In the genomic region with DNA sequence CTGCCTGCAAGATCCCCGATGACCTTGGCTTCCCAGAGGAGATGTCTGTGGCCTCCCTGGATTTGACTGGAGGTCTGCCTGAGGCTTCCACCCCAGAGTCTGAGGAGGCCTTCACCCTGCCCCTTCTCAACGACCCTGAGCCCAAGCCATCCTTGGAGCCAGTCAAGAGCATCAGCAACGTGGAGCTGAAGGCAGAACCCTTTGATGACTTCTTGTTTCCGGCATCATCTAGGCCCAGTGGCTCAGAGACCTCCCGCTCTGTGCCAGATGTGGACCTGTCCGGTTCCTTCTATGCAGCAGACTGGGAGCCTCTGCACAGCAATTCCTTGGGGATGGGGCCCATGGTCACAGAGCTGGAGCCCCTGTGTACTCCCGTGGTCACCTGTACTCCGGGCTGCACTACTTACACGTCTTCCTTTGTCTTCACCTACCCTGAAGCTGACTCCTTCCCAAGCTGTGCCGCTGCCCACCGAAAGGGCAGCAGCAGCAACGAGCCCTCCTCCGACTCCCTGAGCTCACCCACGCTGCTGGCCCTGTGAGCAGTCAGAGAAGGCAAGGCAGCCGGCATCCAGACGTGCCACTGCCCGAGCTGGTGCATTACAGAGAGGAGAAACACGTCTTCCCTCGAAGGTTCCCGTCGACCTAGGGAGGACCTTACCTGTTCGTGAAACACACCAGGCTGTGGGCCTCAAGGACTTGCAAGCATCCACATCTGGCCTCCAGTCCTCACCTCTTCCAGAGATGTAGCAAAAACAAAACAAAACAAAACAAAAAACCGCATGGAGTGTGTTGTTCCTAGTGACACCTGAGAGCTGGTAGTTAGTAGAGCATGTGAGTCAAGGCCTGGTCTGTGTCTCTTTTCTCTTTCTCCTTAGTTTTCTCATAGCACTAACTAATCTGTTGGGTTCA, we compare ENCODE assay signal across 11 mouse cellular contexts. TPM values are rescaled to one million over a fixed set of nuclear protein-coding genes. Genes with fewer than 3 reads are reported as not detected.
DNase-seq lines count a peak whose midpoint lies in the region; ATAC-seq and TF ChIP-seq lines count a peak whose summit lies in the region.
"Had no signal": no experiment of that assay in that cellular context is flagged by ENCODE, and none has a peak within 500 bp of the region (broad histone marks: within the 10 kb centered on the region; RNA-seq: fewer than 3 reads in every experiment).

No protein-coding gene starts in this region.

- peaks cover 39% of the 10 kb centered on the region for H3K27me3 ChIP-seq in embryonic facial prominence, embryonic 13.5 days
- peaks cover 26% of the 10 kb centered on the region for H3K27me3 ChIP-seq in hindbrain, embryonic 14.5 days (ENCODE audit: control insufficient read depth, insufficient read depth, low read length)
- peaks cover 28% of the 10 kb centered on the region for H3K27me3 ChIP-seq in midbrain, embryonic 15.5 days (replicated peaks)

- DNase-seq in layer of hippocampus, adult 2 months (ENCODE audit: low spot score in 2 of 2), result no peak
- DNase-seq in layer of hippocampus, postnatal 25 days (ENCODE audit: extremely low spot score in 1 of 2, low spot score in 1 of 2), result no peak
- no peak for DNase-seq in hindbrain, embryonic 14.5 days (ENCODE audit: low spot score)
- no peak for DNase-seq in frontal cortex, postnatal 14 days (ENCODE audit: low spot score in 2 of 2)
- DNase-seq in layer of hippocampus, adult 11-12 months (ENCODE audit: low spot score), result no peak
- DNase-seq in lung, postnatal 10 days, result no peak
- DNase-seq: cerebellum, postnatal 10 days; right cerebral cortex, postnatal 25 days had no signal

- peak overlapping the region; percentile 66; the same call in 1 of the 2 replicates for H3K4me3 ChIP-seq in layer of hippocampus, adult 2 months
- peak overlapping the region; percentile 53 for H3K4me3 ChIP-seq in embryonic facial prominence, embryonic 13.5 days
- H3K4me3 ChIP-seq in hindbrain, embryonic 14.5 days (replicated peaks; ENCODE audit: low read length), result peak overlapping the region; percentile 46; the same call in 1 of the 2 replicates
- no peak overlapping the region for H3K4me3 ChIP-seq in midbrain, embryonic 15.5 days

- WGBS in embryonic facial prominence, embryonic 13.5 days, result 32% methylated on average over 23 of the region's 23 CpGs
- WGBS in hindbrain, embryonic 14.5 days, result 35% methylated on average over 23 of the region's 23 CpGs
- 31% methylated on average over 23 of the region's 23 CpGs for WGBS in midbrain, embryonic 15.5 days

- peaks cover 48% of the 10 kb centered on the region for H3K4me1 ChIP-seq in embryonic facial prominence, embryonic 13.5 days
- peaks cover 27% of the 10 kb centered on the region for H3K4me1 ChIP-seq in hindbrain, embryonic 14.5 days (replicated peaks; ENCODE audit: control insufficient read depth, insufficient read depth, low read length)
- peaks cover 40% of the 10 kb centered on the region for H3K4me1 ChIP-seq in midbrain, embryonic 15.5 days

- no peaks in the 10 kb centered on the region for H3K9me3 ChIP-seq in embryonic facial prominence, embryonic 13.5 days
- H3K9me3 ChIP-seq in hindbrain, embryonic 14.5 days (ENCODE audit: control insufficient read depth, low read length), result no peaks in the 10 kb centered on the region
- no peaks in the 10 kb centered on the region for H3K9me3 ChIP-seq in midbrain, embryonic 15.5 days

- H3K36me3 ChIP-seq in embryonic facial prominence, embryonic 13.5 days, result no peaks in the 10 kb centered on the region
- no peaks in the 10 kb centered on the region for H3K36me3 ChIP-seq in hindbrain, embryonic 14.5 days (replicated peaks; ENCODE audit: control insufficient read depth, insufficient read depth)
- no peaks in the 10 kb centered on the region for H3K36me3 ChIP-seq in midbrain, embryonic 15.5 days (replicated peaks)

- no peak for ATAC-seq in embryonic facial prominence, embryonic 13.5 days (ENCODE audit: insufficient number of reproducible peaks, insufficient read depth, low FRiP score, low TSS enrichment, low read depth)
- no peak for ATAC-seq in hindbrain, embryonic 14.5 days (ENCODE audit: low FRiP score)
- ATAC-seq in midbrain, embryonic 15.5 days (replicated peaks), result no peak

- no peak overlapping the region for H3K27ac ChIP-seq in layer of hippocampus, adult 2 months
- H3K27ac ChIP-seq in embryonic facial prominence, embryonic 13.5 days, result no peak overlapping the region
- no peak overlapping the region for H3K27ac ChIP-seq in hindbrain, embryonic 14.5 days
- H3K27ac ChIP-seq in midbrain, embryonic 15.5 days, result no peak overlapping the region
- H3K27ac ChIP-seq: liver, embryonic 14.5 days had no signal

- no peak for TF ChIP-seq CTCF in layer of hippocampus, adult 2 months (conservative IDR thresholded peaks at IDR 0.05)

- peak overlapping the region; percentile 99 for H3K4me2 ChIP-seq in embryonic facial prominence, embryonic 13.5 days
- peak overlapping the region; percentile 100; the same call in 1 of the 2 replicates for H3K4me2 ChIP-seq in hindbrain, embryonic 14.5 days (replicated peaks)
- H3K4me2 ChIP-seq in midbrain, embryonic 15.5 days, result peak overlapping the region; percentile 100; the same call in 1 of the 2 replicates

- H3K9ac ChIP-seq in embryonic facial prominence, embryonic 13.5 days, result 0 out of 2 replicates have a peak overlapping the region, but pooled peaks have one; percentile 40
- H3K9ac ChIP-seq in hindbrain, embryonic 14.5 days, result no peak overlapping the region
- no peak overlapping the region for H3K9ac ChIP-seq in midbrain, embryonic 15.5 days
- H3K9ac ChIP-seq: liver, embryonic 14.5 days had no signal

RNA-seq across cellular contexts. Expression of a gene that starts 2.5 kb away (rescaled TPM):
- 10 to 100 TPM in 1 of 2 experiments, 1 to 10 TPM in 1; 8.9 to 13.7 TPM for total RNA-seq in layer of hippocampus, adult 2 months (2021)
- 10 to 100 TPM; 10.7 to 13.9 TPM for total RNA-seq in layer of hippocampus, postnatal 25 days (2021)
- 5.2 and 7.3 TPM in 2 replicates for polyA plus RNA-seq in embryonic facial prominence, embryonic 13.5 days (2015; fragmentation: Nextera tagmentation; extraction: Ambion mirVana)
- polyA plus RNA-seq in hindbrain, embryonic 14.5 days (2014; fragmentation: Nextera tagmentation; extraction: Ambion mirVana), result 2.7 and 3.4 TPM in 2 replicates
- polyA plus RNA-seq in midbrain, embryonic 15.5 days (2015; fragmentation: Nextera tagmentation; extraction: Ambion mirVana), result 1.4 and 1.6 TPM in 2 replicates
